In genomic region chr6:38875258-38876070, GRCm38 (mm10) we compare ENCODE assay signal across 8 mouse cellular contexts. TPM values are rescaled to one million over a fixed set of nuclear protein-coding genes. Genes with fewer than 3 reads are reported as not detected.
DNase-seq lines count a peak whose midpoint lies in the region; ATAC-seq and TF ChIP-seq lines count a peak whose summit lies in the region.

Gene Tbxas1, plus strand, starts transcription at chr6:38875404.

- peak within 1 kb of the TSS; percentile 96 for H3K4me3 ChIP-seq in embryonic facial prominence, embryonic 15.5 days (replicated peaks)
- H3K4me3 ChIP-seq in heart, embryonic 12.5 days, result peak within 1 kb of the TSS; percentile 67
- peak within 1 kb of the TSS; percentile 99 for H3K4me3 ChIP-seq in liver, postnatal 0 days (ENCODE audit: low read depth, low read length)
- peak within 1 kb of the TSS; percentile 98 for H3K4me3 ChIP-seq in neural tube, embryonic 14.5 days (ENCODE audit: low read depth, low read length)
- peak within 1 kb of the TSS; percentile 99 for H3K4me3 ChIP-seq in thymus, adult 2 months (ENCODE audit: control insufficient read depth, insufficient read depth, low read length)

- H3K27ac ChIP-seq in embryonic facial prominence, embryonic 15.5 days (replicated peaks), result peak within 1 kb of the TSS; percentile 94
- H3K27ac ChIP-seq in heart, embryonic 12.5 days (ENCODE audit: poor library complexity, severe bottlenecking), result peak within 1 kb of the TSS; percentile 75
- H3K27ac ChIP-seq in liver, postnatal 0 days (ENCODE audit: low read depth), result peak within 1 kb of the TSS; percentile 99
- H3K27ac ChIP-seq in neural tube, embryonic 14.5 days (ENCODE audit: low read depth, low read length), result peak within 1 kb of the TSS; percentile 97
- no peak within 1 kb of the TSS; the same call in 1 of the 2 replicates for H3K27ac ChIP-seq in thymus, adult 2 months (ENCODE audit: control insufficient read depth, insufficient read depth, low read length)

- TF ChIP-seq CTCF in liver, postnatal 0 days (IDR thresholded peaks at IDR 0.05; ENCODE audit: low read depth), result no peak
- no peak for TF ChIP-seq CTCF in thymus, adult 2 months (IDR thresholded peaks at IDR 0.05; ENCODE audit: borderline replicate concordance, control insufficient read depth, extremely low read depth, insufficient read depth, low read length, poor library complexity)

- under 1% methylated on average over 74 of the region's 77 CpGs for WGBS in embryonic facial prominence, embryonic 15.5 days
- WGBS in heart, embryonic 12.5 days, result 6% methylated on average over 67 of the region's 77 CpGs
- WGBS in liver, postnatal 0 days (ENCODE audit: insufficient replicate concordance), result 2% methylated on average over 54 of the region's 77 CpGs
- WGBS in neural tube, embryonic 14.5 days, result under 1% methylated on average over 50 of the region's 77 CpGs
- WGBS in thymus, adult 2 months, result 7% methylated on average over 75 of the region's 77 CpGs

- DNase-seq in CD4-positive helper T cell, adult 2 months (ENCODE audit: low read depth, low spot score), result peak; percentile 60
- DNase-seq in adrenal gland, postnatal 36 days, result peak; percentile 63 to 69
- DNase-seq in kidney, postnatal 14 days, result peak; percentile 70
- DNase-seq in liver, postnatal 0 days, result peak; percentile 67
- DNase-seq in thymus, adult 2 months, result peak; percentile 46

- TF ChIP-seq POLR2A in thymus, adult 2 months (IDR thresholded peaks at IDR 0.05; ENCODE audit: control insufficient read depth, extremely low read depth, insufficient read depth, low read length, poor library complexity), result no peak

- H3K4me1 ChIP-seq in embryonic facial prominence, embryonic 15.5 days, result peaks cover 14% of the 10 kb centered on the region
- H3K4me1 ChIP-seq in heart, embryonic 12.5 days (replicated peaks), result peaks cover 22% of the 10 kb centered on the region
- H3K4me1 ChIP-seq in liver, postnatal 0 days (ENCODE audit: insufficient read depth), result peaks cover 33% of the 10 kb centered on the region
- H3K4me1 ChIP-seq in neural tube, embryonic 14.5 days (ENCODE audit: control insufficient read depth, insufficient read depth, low read length), result peaks cover 26% of the 10 kb centered on the region
- 0 out of 2 replicates have a peak, but pooled peaks cover 4% of the 10 kb centered on the region for H3K4me1 ChIP-seq in thymus, adult 2 months (replicated peaks; ENCODE audit: control insufficient read depth, insufficient read depth, low read length)

- peak within 1 kb of the TSS; percentile 70 for H3K4me2 ChIP-seq in embryonic facial prominence, embryonic 15.5 days (replicated peaks)
- H3K4me2 ChIP-seq in heart, embryonic 12.5 days, result peak within 1 kb of the TSS; percentile 84
- peak within 1 kb of the TSS; percentile 72 for H3K4me2 ChIP-seq in liver, postnatal 0 days (ENCODE audit: low read depth, low read length)
- H3K4me2 ChIP-seq in neural tube, embryonic 14.5 days (ENCODE audit: low read depth, low read length), result peak within 1 kb of the TSS; percentile 60

- no peaks in the 10 kb centered on the region for H3K9me3 ChIP-seq in embryonic facial prominence, embryonic 15.5 days (replicated peaks)
- H3K9me3 ChIP-seq in heart, embryonic 12.5 days (replicated peaks), result no peaks in the 10 kb centered on the region
- H3K9me3 ChIP-seq in liver, postnatal 0 days (ENCODE audit: low read length), result no peaks in the 10 kb centered on the region
- H3K9me3 ChIP-seq in neural tube, embryonic 14.5 days (ENCODE audit: control insufficient read depth, low read length), result no peaks in the 10 kb centered on the region

- peak within 1 kb of the TSS; percentile 97 for H3K9ac ChIP-seq in embryonic facial prominence, embryonic 15.5 days
- peak within 1 kb of the TSS; percentile 87 for H3K9ac ChIP-seq in heart, embryonic 12.5 days
- H3K9ac ChIP-seq in liver, postnatal 0 days (replicated peaks), result peak within 1 kb of the TSS; percentile 100
- peak within 1 kb of the TSS; percentile 100 for H3K9ac ChIP-seq in neural tube, embryonic 14.5 days (replicated peaks; ENCODE audit: low read depth, low read length)

- no peaks in the 10 kb centered on the region for H3K27me3 ChIP-seq in embryonic facial prominence, embryonic 15.5 days
- no peaks in the 10 kb centered on the region for H3K27me3 ChIP-seq in heart, embryonic 12.5 days (replicated peaks)
- H3K27me3 ChIP-seq in liver, postnatal 0 days (ENCODE audit: insufficient read depth, low read length), result no peaks in the 10 kb centered on the region
- peaks cover 3% of the 10 kb centered on the region; the same call in 1 of the 2 replicates for H3K27me3 ChIP-seq in neural tube, embryonic 14.5 days (ENCODE audit: control insufficient read depth, insufficient read depth, low read length)
- H3K27me3 ChIP-seq in thymus, adult 2 months (ENCODE audit: control insufficient read depth, insufficient read depth, low read length), result no peaks in the 10 kb centered on the region

- no peaks in the 10 kb centered on the region for H3K36me3 ChIP-seq in embryonic facial prominence, embryonic 15.5 days
- H3K36me3 ChIP-seq in heart, embryonic 12.5 days, result peaks cover 1% of the 10 kb centered on the region; the same call in 1 of the 2 replicates
- peaks cover 10% of the 10 kb centered on the region for H3K36me3 ChIP-seq in liver, postnatal 0 days (replicated peaks; ENCODE audit: insufficient read depth, low read length)
- H3K36me3 ChIP-seq in neural tube, embryonic 14.5 days (ENCODE audit: control insufficient read depth, insufficient read depth, low read length), result no peaks in the 10 kb centered on the region
- no peaks in the 10 kb centered on the region for H3K36me3 ChIP-seq in thymus, adult 2 months (ENCODE audit: control insufficient read depth, insufficient read depth, low read length)

- no peak for TF ChIP-seq EP300 in liver, postnatal 0 days (IDR thresholded peaks at IDR 0.05; ENCODE audit: low read depth)

- peak; percentile 2; the same call in 1 of the 2 replicates for ATAC-seq in embryonic facial prominence, embryonic 15.5 days (ENCODE audit: insufficient number of reproducible peaks, low FRiP score, low TSS enrichment, low read depth)
- ATAC-seq in heart, embryonic 12.5 days (ENCODE audit: insufficient number of reproducible peaks, low FRiP score), result peak; percentile 78
- peak; percentile 63 for ATAC-seq in liver, postnatal 0 days
- peak; percentile 74; the same call in 1 of the 2 replicates for ATAC-seq in neural tube, embryonic 14.5 days (ENCODE audit: low read depth)

RNA-seq across cellular contexts. Expression of gene Tbxas1, which starts in this region (rescaled TPM):
- 1 to 10 TPM; 5.6 to 9.5 TPM for total RNA-seq in adrenal gland, postnatal 36 days (2021)
- polyA plus RNA-seq in embryonic facial prominence, embryonic 15.5 days (2015; fragmentation: Nextera tagmentation; extraction: Ambion mirVana), result 2.5 and 2.6 TPM in 2 replicates
- polyA plus RNA-seq in heart, embryonic 12.5 days (2016; fragmentation: Nextera tagmentation; extraction: Ambion mirVana), result 3.4 and 4.0 TPM in 2 replicates
- polyA plus RNA-seq in liver, postnatal 0 days (2015; fragmentation: Nextera tagmentation; extraction: Ambion mirVana), result 10.3 and 10.6 TPM in 2 replicates
- 1.7 and 2.0 TPM in 2 replicates for polyA plus RNA-seq in neural tube, embryonic 14.5 days (2014; fragmentation: Nextera tagmentation; extraction: Ambion mirVana)
- polyA plus RNA-seq in thymus, adult 2 months (2012; rRNA removed), result 4.7 and 6.0 TPM in 2 replicates

Comparison
In these comparisons a context has a peak if more than half of its experiments do, and no peak if none do; other contexts are left out.
1. ATAC-seq: peak in every context shown above with its lines; median percentile 78 in heart, embryonic 12.5 days; 74 in neural tube, embryonic 14.5 days; 63 in liver, postnatal 0 days; 2 in embryonic facial prominence, embryonic 15.5 days.